Mouse (Mus musculus) T-helper 1 cell (primary cell): Measurements from ENCODE around the gene Ntng2.

ENCODE experiments used
- in situ Hi-C: fragments of 300-600 bp; cut with MboI, MseI; formaldehyde crosslinking; loops from one replicate; pipeline ENCODE4 v1.15.1; 2025; ENCODE audit warnings: high pct_unique_total_duplicates

Gene Ntng2

GRCm38 (mm10) chr2:29237623-29238022, 15.2 kb downstream of the Ntng2 start:
- in situ Hi-C loops, result no loop called here

DNA sequence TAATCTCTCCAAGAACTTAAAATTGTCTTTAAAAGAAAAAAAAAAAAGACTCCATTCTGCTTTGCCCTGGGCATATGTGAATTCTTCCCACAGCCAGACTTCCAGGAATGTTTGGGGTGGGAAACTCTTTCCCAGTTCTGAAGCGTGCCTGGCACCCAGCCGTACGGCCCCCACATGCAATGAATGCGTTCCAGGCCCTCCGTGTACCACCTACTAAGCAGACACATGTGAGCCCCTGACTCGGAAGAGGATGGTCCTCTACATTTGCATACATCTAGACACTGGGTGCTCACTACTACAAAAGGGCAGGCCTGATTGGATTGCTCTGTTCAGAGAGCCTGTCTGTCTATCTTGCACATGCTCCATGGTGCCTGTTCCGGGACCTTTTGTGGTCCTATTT, 17.0 kb downstream of the Ntng2 start:
- in situ Hi-C loops, result no loop called here

DNA sequence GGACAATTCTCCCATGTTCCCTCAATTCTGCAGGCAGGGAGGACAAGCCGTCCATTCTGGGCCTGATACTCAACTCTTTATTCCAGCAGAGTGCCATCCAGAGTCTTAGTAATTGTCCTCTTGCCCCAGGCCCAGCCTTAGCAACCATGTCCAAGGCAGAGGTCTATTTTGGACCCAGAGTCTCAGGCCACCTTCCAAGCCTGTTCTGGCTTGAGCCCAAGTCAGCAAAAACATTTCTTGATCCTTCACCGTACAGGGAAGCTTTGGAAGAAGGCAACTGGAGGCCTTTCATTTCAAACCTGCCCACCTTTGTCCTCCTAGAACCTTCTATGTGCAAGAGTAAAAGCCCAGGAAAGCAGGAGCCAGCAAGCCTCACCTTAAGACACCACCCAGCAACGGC, 17.8 kb downstream of the Ntng2 start:
- in situ Hi-C loops, result no loop called here

DNA sequence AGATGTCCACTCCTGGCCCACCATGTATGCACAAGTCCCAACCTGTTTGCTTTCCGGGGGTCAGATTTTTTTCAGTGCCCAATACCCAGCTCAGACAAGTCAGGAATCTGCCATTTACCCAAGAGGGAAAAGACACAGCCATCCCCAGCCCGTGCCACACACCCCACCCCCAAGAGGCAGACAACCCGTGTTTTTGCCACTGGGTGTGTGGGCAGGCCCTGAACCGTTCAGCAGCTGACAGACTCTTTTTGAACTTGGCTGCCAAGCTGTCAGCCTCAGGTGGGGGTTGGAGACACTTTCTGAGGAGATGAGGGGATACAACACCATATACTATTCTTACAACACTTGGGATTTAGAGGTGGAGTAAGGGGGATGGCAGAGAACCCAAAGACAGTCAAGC, 18.8 kb downstream of the Ntng2 start:
- in situ Hi-C loops, result no loop called here

GRCm38 (mm10) chr2:29230191-29230835, 22.5 kb downstream of the Ntng2 start:
- in situ Hi-C loops, result no loop called here

DNA sequence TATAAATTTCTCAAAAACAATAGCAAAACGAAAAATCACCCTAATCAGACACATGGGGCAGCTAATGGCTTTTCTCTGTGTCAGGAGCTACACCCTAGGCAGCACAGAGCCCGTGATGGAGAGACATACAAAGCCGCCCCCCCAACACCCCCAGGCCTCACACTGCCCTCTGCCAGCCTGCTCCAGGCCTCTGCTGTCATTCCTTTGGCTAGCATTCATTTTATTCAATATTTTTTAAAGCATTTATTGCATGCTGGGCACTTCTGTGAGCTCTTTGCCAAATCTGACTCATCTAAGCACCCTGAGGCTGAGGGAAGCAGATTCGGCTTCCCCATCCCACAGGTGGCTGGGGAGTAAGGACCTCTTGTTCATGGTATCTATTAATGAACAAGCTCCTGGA, 26.1 kb downstream of the Ntng2 start:
- in situ Hi-C loops, result no loop called here

- in situ Hi-C loops, result loop anchor here (25.0 kb wide), 1 partner anchor 339 kb away; no protein-coding TSS in a partner anchor
Observed at GRCm38 (mm10) chr2:29223591-29224262, 29.1 kb downstream of the Ntng2 start.

DNA sequence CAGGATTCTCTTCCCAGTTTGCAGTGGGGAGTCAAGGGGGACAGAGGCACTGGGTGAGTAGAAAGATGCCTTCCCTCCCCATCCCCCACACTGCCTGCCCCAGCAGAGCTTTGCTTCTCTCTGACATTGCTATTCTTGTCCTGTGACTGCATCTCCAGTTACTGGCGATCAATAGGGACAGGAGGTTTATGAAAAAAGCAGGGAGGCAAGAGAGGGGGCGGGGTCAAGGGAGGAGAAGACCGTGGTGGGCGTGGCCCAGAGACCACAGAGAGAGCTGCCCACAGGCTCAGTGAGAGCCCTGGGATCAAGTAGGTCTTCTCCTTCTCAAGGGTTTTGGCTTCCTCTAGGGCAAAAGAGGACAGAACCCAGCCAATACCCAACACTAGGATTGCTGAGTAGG, 30.5 kb downstream of the Ntng2 start:
- in situ Hi-C loops, result loop anchor here (25.0 kb wide), 1 partner anchor 340 kb away; no protein-coding TSS in a partner anchor

- in situ Hi-C loops, result loop anchor here (25.0 kb wide), 1 partner anchor 343 kb away; no protein-coding TSS in a partner anchor
Observed at GRCm38 (mm10) chr2:29218831-29219230, 34.0 kb downstream of the Ntng2 start.

DNA sequence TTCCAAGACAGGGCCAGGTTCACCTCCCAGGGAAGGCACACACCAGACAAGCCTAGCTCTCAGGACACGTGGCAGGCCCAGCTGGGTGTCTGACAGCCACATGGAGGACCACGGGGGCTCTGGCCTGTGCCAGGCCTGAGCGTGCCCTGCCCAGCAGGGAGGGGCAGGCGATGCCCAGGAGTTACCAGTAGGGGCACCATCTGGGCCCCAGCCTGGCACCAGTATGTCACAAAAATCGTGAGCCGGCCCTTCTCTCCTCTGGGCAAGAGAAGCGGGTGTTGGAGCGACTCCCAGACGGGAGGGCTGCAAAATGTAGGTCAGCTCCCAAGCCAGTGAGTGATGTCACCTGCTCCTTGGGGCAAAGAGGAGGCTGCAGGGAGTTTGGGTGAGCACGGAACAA, 34.9 kb downstream of the Ntng2 start:
- in situ Hi-C loops, result loop anchor here (25.0 kb wide), 1 partner anchor 344 kb away; no protein-coding TSS in a partner anchor

DNA sequence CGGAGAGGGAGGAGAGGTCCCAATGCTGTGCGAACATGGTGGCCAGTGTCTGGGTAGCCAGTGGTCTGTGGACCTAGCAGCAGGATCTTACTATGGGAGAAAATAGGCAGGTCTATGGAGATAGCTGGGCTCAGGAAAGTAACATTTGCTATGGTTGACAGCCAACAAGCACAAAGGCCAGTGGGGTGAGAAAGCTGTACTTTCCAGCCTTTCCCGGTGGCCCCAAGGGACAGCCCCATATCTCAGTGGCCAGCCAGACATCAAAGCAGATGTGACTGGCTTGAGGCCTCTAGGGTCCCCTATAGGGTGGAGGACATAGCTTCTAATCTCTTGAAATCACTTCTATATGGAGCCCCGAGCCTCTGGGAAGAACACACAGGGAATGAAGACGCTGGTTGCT, 35.8 kb downstream of the Ntng2 start:
- in situ Hi-C loops, result loop anchor here (25.0 kb wide), 1 partner anchor 345 kb away; no protein-coding TSS in a partner anchor

- in situ Hi-C loops, result loop anchor here (25.0 kb wide), 1 partner anchor 346 kb away; no protein-coding TSS in a partner anchor
Observed at GRCm38 (mm10) chr2:29216286-29217012, 36.4 kb downstream of the Ntng2 start.

GRCm38 (mm10) chr2:29206156-29206555, 46.6 kb downstream of the Ntng2 start:
- in situ Hi-C loops, result loop anchor here (25.0 kb wide), 1 partner anchor 356 kb away; no protein-coding TSS in a partner anchor

DNA sequence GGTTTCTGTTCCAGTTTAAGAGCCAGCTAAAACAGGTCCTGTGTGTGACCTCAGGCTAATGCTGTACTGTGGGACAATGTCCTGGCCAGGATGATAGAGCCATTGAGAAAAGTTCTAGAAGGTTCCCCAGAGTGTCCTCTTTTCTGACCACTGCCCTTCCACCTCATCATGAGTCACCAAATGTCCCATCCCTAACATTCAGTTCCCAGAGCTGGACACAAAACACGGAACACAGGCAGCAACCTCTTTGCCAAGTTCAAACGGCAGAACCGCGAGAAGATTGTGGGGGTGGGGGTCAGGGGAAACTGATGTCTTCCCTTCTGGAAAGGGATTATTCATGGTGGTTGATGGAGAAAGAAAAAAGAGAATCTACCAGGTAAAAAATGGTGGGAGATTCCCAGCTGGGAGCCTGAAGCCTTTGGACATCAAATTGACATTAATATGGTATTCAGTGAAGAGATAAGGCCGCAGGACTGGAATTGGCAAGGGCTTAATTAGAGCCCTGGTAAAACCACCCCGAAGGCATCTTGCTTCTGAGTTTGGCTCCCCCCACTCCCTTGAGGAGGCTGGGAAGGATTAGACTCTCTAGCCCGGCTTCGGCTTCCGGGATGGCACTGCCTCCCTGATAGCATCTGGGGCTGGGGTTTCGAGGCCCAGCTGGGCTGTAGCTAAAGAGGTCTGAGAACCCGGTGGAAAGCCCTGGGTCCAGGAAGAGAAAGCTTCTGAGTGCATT, 51.4 kb downstream of the Ntng2 start:
- in situ Hi-C loops, result loop anchor here (25.0 kb wide), 1 partner anchor 361 kb away; no protein-coding TSS in a partner anchor

DNA sequence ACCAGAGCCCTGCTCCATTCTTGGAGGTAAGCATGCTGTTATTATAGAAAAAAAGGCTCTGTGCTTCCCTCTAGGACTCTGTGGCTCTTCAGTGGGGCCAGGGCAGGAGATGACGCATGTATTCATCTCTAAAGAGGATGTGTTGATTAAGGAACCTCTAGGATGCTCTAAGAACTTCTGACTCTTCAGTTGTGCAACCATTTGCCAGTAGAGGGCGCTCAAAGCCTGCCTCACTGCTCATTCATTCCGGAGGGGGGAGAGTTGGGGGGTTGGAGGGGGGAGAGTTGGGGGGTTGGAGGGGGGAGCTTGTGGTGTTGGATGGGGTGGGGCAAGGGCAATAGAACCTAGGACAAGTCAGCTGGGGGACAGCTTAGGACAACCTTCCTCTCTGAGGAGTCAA, 52.9 kb downstream of the Ntng2 start:
- in situ Hi-C loops, result loop anchor here (25.0 kb wide), 1 partner anchor 362 kb away; no protein-coding TSS in a partner anchor

GRCm38 (mm10) chr2:29198446-29198845, 54.4 kb downstream of the Ntng2 start:
- in situ Hi-C loops, result no loop called here

DNA sequence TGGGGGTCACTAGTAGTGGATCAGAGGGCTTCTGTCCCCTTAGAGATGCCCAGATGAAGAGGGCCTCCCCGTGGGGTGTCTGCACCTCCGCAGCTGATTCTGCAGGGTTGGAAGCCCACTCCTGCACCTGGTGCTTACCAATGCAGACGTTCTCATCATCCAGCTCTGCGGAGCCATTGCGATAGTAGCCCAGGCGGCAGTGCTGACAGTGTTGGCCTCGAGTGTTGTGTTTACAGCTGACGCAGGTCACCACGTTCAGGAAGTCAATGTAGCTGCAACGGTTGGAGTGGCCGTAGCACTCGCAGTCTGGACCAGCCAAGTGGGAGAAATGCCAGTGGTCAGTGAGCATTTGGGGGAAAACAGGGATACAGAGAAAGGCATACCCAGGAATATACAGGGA, 56.0 kb downstream of the Ntng2 start:
- in situ Hi-C loops, result no loop called here

GRCm38 (mm10) chr2:29194547-29195463, 58.0 kb downstream of the Ntng2 start:
- in situ Hi-C loops, result no loop called here

- in situ Hi-C loops, result no loop called here
Observed at GRCm38 (mm10) chr2:29193819-29194546, 58.8 kb downstream of the Ntng2 start.
